Mouse (Mus musculus) CH12.LX (cell line): ENCODE results near the gene Gm40193.

ENCODE experiments used
- BHLHE40 ChIP-seq: IDR thresholded peaks from 2 replicates; pipeline ENCODE4 v1.6.1; 2011; ENCODE audit warnings: mild to moderate bottlenecking, low read depth, low read length, improper control_type of control experiment
- CHD1 ChIP-seq: IDR thresholded peaks from 2 replicates; pipeline ENCODE4 v1.6.1; 2012; ENCODE audit warnings: low read depth, low read length, improper control_type of control experiment, inconsistent platforms
- CTCF ChIP-seq, 2 experiments: IDR thresholded peaks in 1 of 2; conservative IDR thresholded peaks in 1 of 2; 2 replicates each; pipeline ENCODE4 v1.5.1; 2011 to 2012; ENCODE audit warnings: low read depth in 2 of 2, low read length in 2 of 2, improper control_type of control experiment in 1 of 2, inconsistent platforms in 1 of 2, mild to moderate bottlenecking in 1 of 2, moderate library complexity in 1 of 2
- EP300 ChIP-seq: IDR thresholded peaks from 2 replicates; pipeline ENCODE4 v1.6.1; 2011; ENCODE audit warnings: low read length, improper control_type of control experiment
- GABPA ChIP-seq: IDR thresholded peaks from 2 replicates; pipeline ENCODE4 v1.6.1; 2012; ENCODE audit warnings: low read depth, low read length, improper control_type of control experiment, inconsistent platforms; ENCODE audit not compliant: insufficient replicate concordance
- HCFC1 ChIP-seq: IDR thresholded peaks from 2 replicates; pipeline ENCODE4 v1.6.1; 2012; ENCODE audit warnings: low read depth, mild to moderate bottlenecking, inconsistent platforms, low read length, improper control_type of control experiment
- KAT2A ChIP-seq: IDR thresholded peaks from 2 replicates; pipeline ENCODE4 v1.6.1; 2012; ENCODE audit warnings: low read length, improper control_type of control experiment, inconsistent platforms; ENCODE audit not compliant: insufficient replicate concordance
- MAX ChIP-seq: IDR thresholded peaks from 2 replicates; pipeline ENCODE4 v1.6.1; 2011; ENCODE audit warnings: low read length, improper control_type of control experiment
- POLR2A ChIP-seq: IDR thresholded peaks from 2 replicates; pipeline ENCODE4 v1.6.1; 2011; ENCODE audit warnings: low read depth, mild to moderate bottlenecking, improper control_type of control experiment, low read length
- RAD21 ChIP-seq: IDR thresholded peaks from 2 replicates; pipeline ENCODE4 v1.6.1; 2011; ENCODE audit warnings: low read depth, mild to moderate bottlenecking, low read length, improper control_type of control experiment, moderate library complexity
- TBP ChIP-seq: conservative IDR thresholded peaks from 2 replicates; pipeline ENCODE4 v1.6.1; 2011; ENCODE audit warnings: low read depth, low read length, improper control_type of control experiment
- USF1 ChIP-seq: IDR thresholded peaks from 2 replicates; pipeline ENCODE4 v1.6.1; 2014; ENCODE audit warnings: low read depth, mild to moderate bottlenecking, inconsistent platforms, low read length, improper control_type of control experiment
- ZMIZ1 ChIP-seq: IDR thresholded peaks from 2 replicates; pipeline ENCODE4 v1.6.1; 2012; ENCODE audit warnings: low read depth, mild to moderate bottlenecking, inconsistent platforms, low read length, improper control_type of control experiment

DNA sequence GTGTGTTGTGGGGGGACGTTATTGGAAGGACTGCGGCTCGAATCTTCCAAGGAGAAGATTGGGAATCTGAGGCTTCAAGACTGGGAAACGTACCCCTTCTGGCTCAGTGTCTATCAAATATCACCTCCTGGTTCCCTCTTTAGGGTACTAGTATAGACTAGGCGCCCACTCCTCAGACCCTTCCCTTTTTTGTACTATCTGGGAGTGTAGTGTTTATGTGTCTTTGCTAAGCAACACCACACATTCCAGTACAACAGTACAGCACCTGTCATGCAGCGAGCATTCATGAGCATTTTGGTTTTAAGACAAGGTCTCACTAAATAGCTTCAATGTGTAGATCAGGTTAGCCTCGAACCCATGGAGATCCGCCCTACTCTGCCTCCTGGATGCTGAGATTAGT lies 18.8 kb upstream of the Gm40193 start:
- no peak for TF ChIP-seq POLR2A
- no peak for TF ChIP-seq HCFC1
- no peak for TF ChIP-seq ZMIZ1
- no peak for TF ChIP-seq EP300
- no peak for TF ChIP-seq CTCF (conservative IDR thresholded peaks at IDR 0.05 in 1 of 2, IDR thresholded peaks at IDR 0.05 in 1 of 2; ENCODE audit: low read depth in 2 of 2, low read length in 2 of 2)
- TF ChIP-seq KAT2A = no peak
- no peak for TF ChIP-seq GABPA
- TF ChIP-seq TBP = no peak
- no peak for TF ChIP-seq CHD1
- TF ChIP-seq MAX = no peak
- no peak for TF ChIP-seq USF1
- TF ChIP-seq BHLHE40 = no peak
- TF ChIP-seq RAD21 = no peak
